Mouse (Mus musculus): Measurements from ENCODE around the gene Olfr348. TPM values are rescaled to one million over a fixed set of nuclear protein-coding genes. Genes with fewer than 3 reads are reported as not detected.

The Olfr348 gene
- not detected for total RNA-seq (2021)
- long read RNA-seq, experiment 1: 0 reads
- long read RNA-seq, experiment 2: 0 reads

DNA sequence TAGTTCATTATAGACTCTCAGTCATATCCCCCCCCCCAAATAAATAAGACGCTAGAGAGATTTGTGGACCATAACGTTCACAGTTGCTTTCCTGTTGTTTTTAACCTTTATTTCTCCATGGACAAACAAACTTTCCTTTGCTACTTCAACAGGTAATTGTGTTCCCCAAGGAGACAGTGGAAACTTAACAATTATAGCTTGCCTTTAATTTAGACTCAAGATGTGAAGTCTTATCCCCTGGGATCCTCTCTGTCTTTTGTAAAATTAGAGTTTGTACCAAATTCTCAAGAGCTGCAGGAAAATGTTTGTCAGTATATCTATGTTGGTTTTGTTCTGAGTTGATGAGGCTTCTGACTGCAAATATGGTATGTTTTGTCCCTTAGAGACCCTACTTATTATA is at the start of gene Olfr348:
TSS of gene Olfr348 (plus strand) at position 301 of the 400 bp plus-strand sequence.
- intact Hi-C loops (cut with DNase I): no loop called here
- DNase-seq: no peak

- intact Hi-C loops (cut with DNase I): no loop called here
Measured at GRCm38 (mm10) chr2:36736226-36736625, 47.9 kb upstream of the Olfr348 start.

GRCm38 (mm10) chr2:36790238-36790637 is 6.2 kb downstream of the Olfr348 start, which contains the start of gene Olfr50:
Olfr50 (plus strand) TSS chr2:36790538.
- no peak for DNase-seq
- intact Hi-C loops (cut with DNase I): no loop called here

More at GRCm38 (mm10) chr2:36736226-36736625, 47.9 kb upstream of the Olfr348 start:
- DNase-seq: no peak

DNA sequence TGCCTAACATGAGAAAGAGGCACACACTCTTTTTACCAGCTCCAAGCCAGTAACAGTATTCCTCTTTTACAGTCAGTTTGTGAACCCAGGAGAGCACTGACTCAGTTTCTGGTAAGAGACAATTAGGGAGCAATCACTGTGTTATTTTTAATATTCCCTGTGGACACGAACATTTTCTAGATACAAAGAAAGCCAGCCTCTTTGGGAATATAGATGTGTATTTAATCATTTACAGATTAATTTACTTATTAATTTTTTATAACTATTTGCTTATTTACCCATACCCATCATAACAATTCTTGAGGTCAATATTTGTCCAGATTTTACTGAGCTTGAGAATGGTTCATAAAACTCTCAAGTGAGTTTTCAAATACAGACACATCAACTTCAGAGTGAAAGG is 32.9 kb downstream of the Olfr348 start, which contains the start of gene Olfr3:
TSS of gene Olfr3 (minus strand) at position 101 of the 400 bp plus-strand sequence.
- DNase-seq: no peak
- intact Hi-C loops (cut with DNase I): no loop called here

Other genes with a start within 250 kb of the Olfr348 start
- under 1 TPM in 1 of 2 experiments, not detected in 1; 0.02 TPM for gene Olfr344, start 217.6 kb upstream of the Olfr348 start, total RNA-seq (2021)
- not detected for gene Olfr345, start 144.2 kb upstream of the Olfr348 start, total RNA-seq (2021)
- gene Olfr346, start 98.5 kb upstream of the Olfr348 start, total RNA-seq (2021): not detected
- not detected for gene Olfr347, start 52.4 kb upstream of the Olfr348 start, total RNA-seq (2021)
- gene Olfr50, start 6.3 kb downstream of the Olfr348 start, total RNA-seq (2021): not detected
- not detected for gene Olfr3, start 32.8 kb downstream of the Olfr348 start, total RNA-seq (2021)
- not detected for gene Olfr350, start 62.0 kb downstream of the Olfr348 start, total RNA-seq (2021)
- not detected for gene Olfr351, start 78.4 kb downstream of the Olfr348 start, total RNA-seq (2021)
- gene Olfr352, start 84.2 kb downstream of the Olfr348 start, total RNA-seq (2021): not detected
- gene Olfr353, start 108.7 kb downstream of the Olfr348 start, total RNA-seq (2021): not detected
- not detected for gene Olfr354, start 121.4 kb downstream of the Olfr348 start, total RNA-seq (2021)
- gene Olfr355, start 144.6 kb downstream of the Olfr348 start, total RNA-seq (2021): not detected
- gene Olfr356, start 152.8 kb downstream of the Olfr348 start, total RNA-seq (2021): not detected
- not detected for gene Olfr357, start 209.6 kb downstream of the Olfr348 start, total RNA-seq (2021)
- gene Olfr358, start 225.1 kb downstream of the Olfr348 start, total RNA-seq (2021): not detected

Measured in heart, postnatal 14 days (tissue).